ENCODE assay signal across 9 mouse cellular contexts in genomic region chr15:92051353-92052132, GRCm38 (mm10). TPM values are rescaled to one million over a fixed set of nuclear protein-coding genes. Genes with fewer than 3 reads are reported as not detected.
DNase-seq lines count a peak whose midpoint lies in the region; ATAC-seq and TF ChIP-seq lines count a peak whose summit lies in the region.
"Had no signal": no experiment of that assay in that cellular context is flagged by ENCODE, and none has a peak within 500 bp of the region (broad histone marks: within the 10 kb centered on the region; RNA-seq: fewer than 3 reads in every experiment).

No protein-coding gene starts in this region.

- no peak for TF ChIP-seq CTCF in forebrain, postnatal 0 days (IDR thresholded peaks at IDR 0.05; ENCODE audit: low read depth)
- TF ChIP-seq CTCF in layer of hippocampus, adult 2 months (conservative IDR thresholded peaks at IDR 0.05), result no peak
- TF ChIP-seq CTCF in stomach, postnatal 0 days (IDR thresholded peaks at IDR 0.05; ENCODE audit: low read depth), result no peak

- peak overlapping the region; percentile 47 for H3K9ac ChIP-seq in kidney, embryonic 14.5 days (ENCODE audit: low read depth, low read length)
- H3K9ac ChIP-seq in forebrain, postnatal 0 days, result peak overlapping the region; percentile 83
- peak overlapping the region; percentile 61 for H3K9ac ChIP-seq in midbrain, embryonic 11.5 days (ENCODE audit: low read length)
- H3K9ac ChIP-seq in stomach, postnatal 0 days (ENCODE audit: low read length), result no peak overlapping the region

- peak; percentile 19; the same call in 1 of the 2 replicates for ATAC-seq in kidney, embryonic 14.5 days (ENCODE audit: low FRiP score, low TSS enrichment)
- peak; percentile 77 for ATAC-seq in forebrain, postnatal 0 days
- ATAC-seq in midbrain, embryonic 11.5 days (ENCODE audit: low FRiP score), result peak; percentile 86
- peak; percentile 35; the same call in 1 of the 2 replicates for ATAC-seq in stomach, postnatal 0 days (ENCODE audit: low FRiP score, low TSS enrichment)
- no peak for ATAC-seq in activated CD4-positive, CD25-positive, alpha-beta regulatory T cell, adult 4 months

- WGBS in kidney, embryonic 14.5 days, result under 1% methylated on average over 35 of the region's 35 CpGs
- WGBS in forebrain, postnatal 0 days, result 4% methylated on average over 35 of the region's 35 CpGs
- under 1% methylated on average over 35 of the region's 35 CpGs for WGBS in midbrain, embryonic 11.5 days
- WGBS in stomach, postnatal 0 days, result 1% methylated on average over 35 of the region's 35 CpGs

- no peak for TF ChIP-seq EP300 in stomach, postnatal 0 days (optimal IDR thresholded peaks at IDR 0.05)

- no peak for DNase-seq in kidney, adult 8-10 months
- DNase-seq in cerebellum, adult 11 months, result peak; percentile 84
- DNase-seq in forebrain, postnatal 0 days, result peak; percentile 80
- DNase-seq in layer of hippocampus, adult 2 months (ENCODE audit: low spot score in 2 of 2), result peak; percentile 33 to 56
- DNase-seq in midbrain, embryonic 11.5 days (ENCODE audit: low spot score, missing footprints), result peak; percentile 93
- DNase-seq in stomach, postnatal 0 days (ENCODE audit: low spot score), result peak; percentile 28

- peak overlapping the region; percentile 56 for H3K4me3 ChIP-seq in kidney, embryonic 14.5 days (ENCODE audit: low read length)
- peak overlapping the region; percentile 74 for H3K4me3 ChIP-seq in forebrain, postnatal 0 days (ENCODE audit: low read depth, low read length)
- peak overlapping the region; percentile 79 for H3K4me3 ChIP-seq in layer of hippocampus, adult 2 months
- peak overlapping the region; percentile 58 for H3K4me3 ChIP-seq in midbrain, embryonic 11.5 days (ENCODE audit: low read depth, low read length)
- peak overlapping the region; percentile 43 for H3K4me3 ChIP-seq in stomach, postnatal 0 days (ENCODE audit: low read depth, low read length)

- H3K4me1 ChIP-seq in kidney, embryonic 14.5 days (ENCODE audit: control insufficient read depth, insufficient read depth, low read length), result no peaks in the 10 kb centered on the region
- no peaks in the 10 kb centered on the region for H3K4me1 ChIP-seq in forebrain, postnatal 0 days (ENCODE audit: insufficient read depth)
- H3K4me1 ChIP-seq in midbrain, embryonic 11.5 days (ENCODE audit: control insufficient read depth, insufficient read depth, low read length), result peaks cover 5% of the 10 kb centered on the region
- H3K4me1 ChIP-seq in stomach, postnatal 0 days (replicated peaks; ENCODE audit: control insufficient read depth, insufficient read depth), result no peaks in the 10 kb centered on the region

- H3K27me3 ChIP-seq in kidney, embryonic 14.5 days (ENCODE audit: control insufficient read depth, insufficient read depth, low read length), result peaks cover 11% of the 10 kb centered on the region
- H3K27me3 ChIP-seq in forebrain, postnatal 0 days (ENCODE audit: insufficient read depth, low read length), result no peaks in the 10 kb centered on the region
- no peaks in the 10 kb centered on the region; the same call in 1 of the 2 replicates for H3K27me3 ChIP-seq in midbrain, embryonic 11.5 days (ENCODE audit: control insufficient read depth, insufficient read depth, low read length)
- no peaks in the 10 kb centered on the region for H3K27me3 ChIP-seq in stomach, postnatal 0 days (ENCODE audit: control insufficient read depth, insufficient read depth, low read length)

- peak overlapping the region; percentile 94 for H3K4me2 ChIP-seq in kidney, embryonic 14.5 days (replicated peaks; ENCODE audit: low read depth, low read length)
- peak overlapping the region; percentile 84 for H3K4me2 ChIP-seq in forebrain, postnatal 0 days (ENCODE audit: low read depth)
- H3K4me2 ChIP-seq in midbrain, embryonic 11.5 days, result peak overlapping the region; percentile 98
- peak overlapping the region; percentile 75 for H3K4me2 ChIP-seq in stomach, postnatal 0 days (replicated peaks; ENCODE audit: low read depth)

- no peaks in the 10 kb centered on the region for H3K36me3 ChIP-seq in kidney, embryonic 14.5 days (ENCODE audit: control insufficient read depth, insufficient read depth, low read length)
- no peaks in the 10 kb centered on the region for H3K36me3 ChIP-seq in forebrain, postnatal 0 days (ENCODE audit: insufficient read depth)
- no peaks in the 10 kb centered on the region for H3K36me3 ChIP-seq in midbrain, embryonic 11.5 days (ENCODE audit: control insufficient read depth, insufficient read depth, low read length)
- no peaks in the 10 kb centered on the region for H3K36me3 ChIP-seq in stomach, postnatal 0 days (ENCODE audit: control insufficient read depth, insufficient read depth, low read length)

- H3K9me3 ChIP-seq in kidney, embryonic 14.5 days (ENCODE audit: control insufficient read depth, low read length), result no peaks in the 10 kb centered on the region
- no peaks in the 10 kb centered on the region for H3K9me3 ChIP-seq in forebrain, postnatal 0 days (ENCODE audit: low read length)
- no peaks in the 10 kb centered on the region for H3K9me3 ChIP-seq in midbrain, embryonic 11.5 days (ENCODE audit: control insufficient read depth, low read length)
- no peaks in the 10 kb centered on the region for H3K9me3 ChIP-seq in stomach, postnatal 0 days (ENCODE audit: control insufficient read depth, low read length)

- no peak overlapping the region for H3K27ac ChIP-seq in kidney, embryonic 14.5 days (ENCODE audit: low read depth, low read length)
- peak overlapping the region; percentile 92 for H3K27ac ChIP-seq in forebrain, postnatal 0 days (ENCODE audit: low read depth, low read length)
- H3K27ac ChIP-seq in layer of hippocampus, adult 2 months, result peak overlapping the region; percentile 98
- H3K27ac ChIP-seq in midbrain, embryonic 11.5 days (ENCODE audit: low read depth, low read length), result no peak overlapping the region
- H3K27ac ChIP-seq in stomach, postnatal 0 days (replicated peaks), result no peak overlapping the region
- H3K27ac ChIP-seq: macrophage had no signal

RNA-seq across cellular contexts. Expression of gene Cntn1, which starts 0.6 kb away (rescaled TPM):
- 2.6 and 3.6 TPM in 2 replicates for polyA plus RNA-seq in kidney, embryonic 14.5 days (2014; fragmentation: Nextera tagmentation; extraction: Ambion mirVana)
- total RNA-seq in forebrain, postnatal 0 days (2014; rRNA removed), result 187 and 192 TPM in 2 replicates
- 83.8 and 112 TPM in 2 replicates for polyA plus RNA-seq in forebrain, postnatal 0 days (2015; fragmentation: Nextera tagmentation; extraction: Ambion mirVana)
- 100 to 1,000 TPM; 304 to 316 TPM for total RNA-seq in layer of hippocampus, adult 2 months (2021)
- 7.4 and 8.2 TPM in 2 replicates for polyA plus RNA-seq in midbrain, embryonic 11.5 days (2014; fragmentation: Nextera tagmentation; extraction: Ambion mirVana)
- polyA plus RNA-seq in stomach, postnatal 0 days (2015; fragmentation: Nextera tagmentation; extraction: Ambion mirVana), result 1.4 and 1.7 TPM in 2 replicates
- under 1 TPM in 1 of 2 experiments, not detected in 1; 0.29 TPM for polyA plus RNA-seq in activated CD4-positive, CD25-positive, alpha-beta regulatory T cell, adult 4 months (2017; shearing (Covaris generic))
- polyA plus RNA-seq: macrophage had no signal

Comparison
In these comparisons a context has a peak if more than half of its experiments do, and no peak if none do; other contexts are left out.
1. H3K27ac ChIP-seq: peak in forebrain, postnatal 0 days (single experiment) and layer of hippocampus, adult 2 months (single experiment); none in kidney, embryonic 14.5 days (single experiment), midbrain, embryonic 11.5 days (single experiment) and stomach, postnatal 0 days (single experiment).
2. DNase-seq: peak in cerebellum, adult 11 months (single experiment), forebrain, postnatal 0 days (single experiment), layer of hippocampus, adult 2 months (2 of 2), midbrain, embryonic 11.5 days (single experiment) and stomach, postnatal 0 days (single experiment); none in kidney, adult 8-10 months (0 of 2).
3. Peak in every context shown above with its lines, with median percentiles within 50 percentile points of each other: H3K4me2 ChIP-seq and H3K4me3 ChIP-seq.